Mouse (Mus musculus) kidney, postnatal 0 days (tissue): ENCODE data around the gene Ctbp1. TPM values are rescaled to one million over a fixed set of nuclear protein-coding genes. Genes with fewer than 3 reads are reported as not detected.

Experiments
- ATAC-seq: fragments of 200-750 bp; cut with Nextera tagmentation; replicated peaks from 2 replicates; pipeline ENCODE4 v1.8.0; 2017; ENCODE audit warnings: low read depth, moderate number of reproducible peaks, moderate TSS enrichment, moderate library complexity; ENCODE audit not compliant: low FRiP score
- DNase-seq: peaks from one replicate; pipeline ENCODE4 v3.0.0-alpha.2; 2016; ENCODE audit warnings: low spot score
- H3K27ac ChIP-seq: fragments of 300-500 bp; sonication (generic); 2 replicates; pipeline ENCODE4 v1.5.1; 2014; ENCODE audit warnings: mild to moderate bottlenecking
- H3K27me3 ChIP-seq: fragments of 300-500 bp; sonication (generic); 2 replicates; pipeline ENCODE4 v1.6.1; 2014; ENCODE audit warnings: low read length, mixed read lengths; ENCODE audit not compliant: insufficient read depth
- H3K36me3 ChIP-seq: fragments of 300-500 bp; sonication (generic); 2 replicates; pipeline ENCODE4 v1.6.1; 2014; ENCODE audit warnings: low read length, mixed read lengths; ENCODE audit not compliant: insufficient read depth
- H3K4me1 ChIP-seq: fragments of 300-500 bp; sonication (generic); replicated peaks from 2 replicates; pipeline ENCODE4 v1.6.1; 2014; ENCODE audit warnings: antibody characterized with exemption, low read length, mixed read lengths; ENCODE audit not compliant: insufficient read depth
- H3K4me2 ChIP-seq: fragments of 300-500 bp; sonication (generic); 2 replicates; pipeline ENCODE4 v1.6.1; 2014; ENCODE audit warnings: mild to moderate bottlenecking, low read length, moderate library complexity, mixed read lengths
- H3K4me3 ChIP-seq: fragments of 300-500 bp; sonication (generic); replicated peaks from 2 replicates; pipeline ENCODE4 v1.5.1; 2014; ENCODE audit warnings: low read depth, low read length
- H3K9ac ChIP-seq: fragments of 300-500 bp; sonication (generic); 2 replicates; pipeline ENCODE4 v1.6.1; 2014; ENCODE audit warnings: low read depth, low read length
- H3K9me3 ChIP-seq: fragments of 300-500 bp; sonication (generic); replicated peaks from 2 replicates; pipeline ENCODE4 v1.6.1; 2016; ENCODE audit warnings: low read length, inconsistent platforms, mixed read lengths
- CTCF ChIP-seq: IDR thresholded peaks from 2 replicates; pipeline ENCODE4 v1.5.1; 2016; ENCODE audit warnings: antibody characterized with exemption, low read depth, mild to moderate bottlenecking, moderate library complexity
- WGBS: fragments of 180-500 bp; shearing (Covaris S2); extraction: QIAGEN DNeasy Blood & Tissue Kit; methylation state at CpG from one replicate; pipeline ENCODE4 v1.1.7; 2014; 5-methylcytosine and 5-hydroxymethylcytosine counted together
- polyA plus RNA-seq: library from polyadenylated mRNA; unstranded; fragments of >200 nt; fragmentation: Nextera tagmentation; extraction: Ambion mirVana; gene quantifications from 2 replicates; pipeline ENCODE4 v1.2.1, GENCODE M21; 2015

The Ctbp1 gene
- 252 and 261 TPM in 2 replicates for polyA plus RNA-seq

- under 1% methylated on average over 42 of the region's 57 CpGs for WGBS
- H3K4me1 ChIP-seq, result peaks cover 17% of the 10 kb centered on the region
- H3K4me3 ChIP-seq, result peak within 1 kb of the TSS; percentile 90
- no peaks in the 10 kb centered on the region for H3K27me3 ChIP-seq
- peak within 1 kb of the TSS; percentile 85 for H3K4me2 ChIP-seq
- ATAC-seq (peak; percentile 91), DNase-seq (peak; percentile 96)
- H3K9me3 ChIP-seq, result no peaks in the 10 kb centered on the region
- peak within 1 kb of the TSS; percentile 83 for H3K9ac ChIP-seq
- TF ChIP-seq CTCF, result peak; percentile 68
- H3K27ac ChIP-seq, result peak within 1 kb of the TSS; percentile 91
- 0 out of 2 replicates have a peak, but pooled peaks cover 3% of the 10 kb centered on the region for H3K36me3 ChIP-seq
Observed at GRCm38 (mm10) chr5:33274953-33275454, at the start of gene Ctbp1. Gene Ctbp1 (minus strand): TSS chr5:33274994.

- Histone ChIP-seq H3K36me3 (no peaks in the 10 kb centered on the region), H3K27ac (no peak overlapping the region), H3K9ac (no peak overlapping the region), H3K27me3 (no peaks in the 10 kb centered on the region), H3K4me3 (no peak overlapping the region), H3K4me1 (no peaks in the 10 kb centered on the region), H3K4me2 (no peak overlapping the region), H3K9me3 (no peaks in the 10 kb centered on the region)
- ATAC-seq (no peak), DNase-seq (no peak)
- no peak for TF ChIP-seq CTCF
- 61% methylated on average over 2 of the region's 2 CpGs for WGBS
Observed at GRCm38 (mm10) chr5:33324491-33324890, 49.7 kb upstream of the Ctbp1 start.

GRCm38 (mm10) chr5:33312192-33312591, 37.4 kb upstream of the Ctbp1 start:
- H3K36me3 ChIP-seq, result no peaks in the 10 kb centered on the region
- WGBS, result 84% methylated on average over 7 of the region's 7 CpGs
- H3K27ac ChIP-seq, result no peak overlapping the region
- H3K9me3 ChIP-seq, result no peaks in the 10 kb centered on the region
- H3K27me3 ChIP-seq, result no peaks in the 10 kb centered on the region
- ATAC-seq, result no peak
- H3K4me2 ChIP-seq, result no peak overlapping the region
- H3K9ac ChIP-seq, result no peak overlapping the region
- H3K4me3 ChIP-seq, result no peak overlapping the region
- H3K4me1 ChIP-seq, result no peaks in the 10 kb centered on the region
- no peak for TF ChIP-seq CTCF
- no peak for DNase-seq

GRCm38 (mm10) chr5:33310704-33311462, 36.1 kb upstream of the Ctbp1 start:
- no peak overlapping the region for H3K27ac ChIP-seq
- no peaks in the 10 kb centered on the region for H3K27me3 ChIP-seq
- H3K4me3 ChIP-seq, result no peak overlapping the region
- DNase-seq, result no peak
- H3K4me2 ChIP-seq, result no peak overlapping the region
- no peaks in the 10 kb centered on the region for H3K4me1 ChIP-seq
- no peaks in the 10 kb centered on the region for H3K36me3 ChIP-seq
- no peak for ATAC-seq
- H3K9ac ChIP-seq, result no peak overlapping the region
- H3K9me3 ChIP-seq, result no peaks in the 10 kb centered on the region
- no peak for TF ChIP-seq CTCF
- 67% methylated on average over 3 of the region's 3 CpGs for WGBS

- no peaks in the 10 kb centered on the region for H3K4me1 ChIP-seq
- H3K27ac ChIP-seq, result no peak overlapping the region
- H3K4me3 ChIP-seq, result no peak overlapping the region
- ATAC-seq (no peak), DNase-seq (no peak)
- H3K4me2 ChIP-seq, result no peak overlapping the region
- no peaks in the 10 kb centered on the region for H3K9me3 ChIP-seq
- no peaks in the 10 kb centered on the region for H3K27me3 ChIP-seq
- H3K9ac ChIP-seq, result no peak overlapping the region
- no peak for TF ChIP-seq CTCF
- 86% methylated on average over 2 of the region's 2 CpGs for WGBS
- H3K36me3 ChIP-seq, result no peaks in the 10 kb centered on the region
Observed at GRCm38 (mm10) chr5:33301801-33302200, 27.0 kb upstream of the Ctbp1 start.

GRCm38 (mm10) chr5:33297164-33297563, 22.4 kb upstream of the Ctbp1 start:
- H3K27me3 ChIP-seq, result no peaks in the 10 kb centered on the region
- no peaks in the 10 kb centered on the region for H3K36me3 ChIP-seq
- no peak overlapping the region for H3K9ac ChIP-seq
- peak; percentile 10 for DNase-seq
- no peaks in the 10 kb centered on the region for H3K4me1 ChIP-seq
- H3K4me3 ChIP-seq, result no peak overlapping the region
- peak; percentile 65 for TF ChIP-seq CTCF
- H3K9me3 ChIP-seq, result no peaks in the 10 kb centered on the region
- H3K27ac ChIP-seq, result no peak overlapping the region
- no peak for ATAC-seq
- no peak overlapping the region for H3K4me2 ChIP-seq
- 53% methylated on average over 6 of the region's 6 CpGs for WGBS
